Mouse (Mus musculus) ES-E14 (cell line): ENCODE measurements at regions not wholly inside any gene's neighbourhood (a gene's known extent, or its start where the extent isn't known, plus 50 kb on each side); places are given as distances from the start of the nearest gene placed in this dataset.

Experiments used
- ZC3H11A ChIP-seq: IDR thresholded peaks from 2 replicates; pipeline ENCODE4 v1.6.1; 2012; ENCODE audit warnings: low read depth, mild to moderate bottlenecking, inconsistent platforms, low read length, borderline replicate concordance
- ZNF384 ChIP-seq: IDR thresholded peaks from 2 replicates; pipeline ENCODE4 v1.6.1; 2012; ENCODE audit warnings: low read depth, low read length, inconsistent platforms

DNA sequence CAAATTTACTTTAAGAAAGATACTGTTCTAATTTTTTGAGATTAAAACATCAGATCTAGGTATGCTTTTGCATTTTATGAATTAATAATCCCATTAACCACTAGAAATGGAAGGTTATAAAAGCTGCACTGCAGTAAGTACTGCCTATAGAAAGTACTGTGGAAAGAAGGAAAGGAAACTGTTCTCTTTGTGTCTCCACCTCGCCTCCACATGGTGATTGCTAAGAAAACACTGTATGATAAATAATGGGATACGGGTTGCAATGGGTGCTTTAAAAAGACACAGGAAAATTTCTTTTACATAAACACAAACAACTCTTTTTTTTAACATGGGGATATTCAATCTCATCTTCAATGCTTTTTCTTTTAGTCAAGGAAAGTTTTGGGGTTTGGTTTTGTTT lies 519.2 kb upstream of the Sptlc3 start:
- TF ChIP-seq ZNF384 (no peak), ZC3H11A (no peak)
